Mouse (Mus musculus): Measurements from ENCODE around the gene Prkx. TPM values are rescaled to one million over a fixed set of nuclear protein-coding genes. Genes with fewer than 3 reads are reported as not detected.

Prkx gene
- polyA plus RNA-seq (2014; fragmentation: Nextera tagmentation; extraction: Ambion mirVana): 9.4 and 12.0 TPM in 2 replicates

GRCm38 (mm10) chrX:77796238-77796835 is at the start of gene Prkx:
Gene Prkx, minus strand, starts transcription at chrX:77796278.
- Histone ChIP-seq H3K36me3 (ENCODE audit: control insufficient read depth, insufficient read depth, low read length) (no peaks in the 10 kb centered on the region), H3K4me1 (ENCODE audit: control insufficient read depth, insufficient read depth, low read length) (no peaks in the 10 kb centered on the region), H3K9me3 (replicated peaks; ENCODE audit: control insufficient read depth, low read length) (no peaks in the 10 kb centered on the region), H3K27me3 (ENCODE audit: control insufficient read depth, insufficient read depth, low read length) (no peaks in the 10 kb centered on the region), H3K4me2 (peak within 1 kb of the TSS; percentile 72), H3K27ac (ENCODE audit: low read depth, low read length) (peak within 1 kb of the TSS; percentile 46), H3K9ac (ENCODE audit: low read depth, low read length) (peak within 1 kb of the TSS; percentile 69), H3K4me3 (ENCODE audit: low read depth, low read length) (peak within 1 kb of the TSS; percentile 48)
- peak; percentile 71 for ATAC-seq (replicated peaks; ENCODE audit: insufficient number of reproducible peaks, low FRiP score, low TSS enrichment)
- 23% methylated on average over 18 of the region's 19 CpGs for WGBS (ENCODE audit: insufficient replicate concordance)

- no peak overlapping the region for H3K9ac ChIP-seq (ENCODE audit: low read depth, low read length)
- H3K36me3 ChIP-seq (ENCODE audit: control insufficient read depth, insufficient read depth, low read length): no peaks in the 10 kb centered on the region
- H3K27ac ChIP-seq (ENCODE audit: low read depth, low read length): no peak overlapping the region
- H3K27me3 ChIP-seq (ENCODE audit: control insufficient read depth, insufficient read depth, low read length): no peaks in the 10 kb centered on the region
- H3K4me1 ChIP-seq (ENCODE audit: control insufficient read depth, insufficient read depth, low read length): no peaks in the 10 kb centered on the region
- H3K9me3 ChIP-seq (replicated peaks; ENCODE audit: control insufficient read depth, low read length): no peaks in the 10 kb centered on the region
- H3K4me3 ChIP-seq (ENCODE audit: low read depth, low read length): no peak overlapping the region
- ATAC-seq (replicated peaks; ENCODE audit: insufficient number of reproducible peaks, low FRiP score, low TSS enrichment): no peak
- WGBS (ENCODE audit: insufficient replicate concordance): 47% methylated on average over 6 of the region's 6 CpGs
- H3K4me2 ChIP-seq: no peak overlapping the region
These were observed 16.0 kb upstream of the Prkx start for GRCm38 (mm10) chrX:77812031-77812430.

- Histone ChIP-seq H3K4me2 (peak overlapping the region; percentile 47), H3K4me3 (ENCODE audit: low read depth, low read length) (peak overlapping the region; percentile 36), H3K9me3 (replicated peaks; ENCODE audit: control insufficient read depth, low read length) (no peaks in the 10 kb centered on the region), H3K27ac (ENCODE audit: low read depth, low read length) (peak overlapping the region; percentile 50; the same call in 1 of the 2 replicates), H3K27me3 (ENCODE audit: control insufficient read depth, insufficient read depth, low read length) (no peaks in the 10 kb centered on the region), H3K9ac (ENCODE audit: low read depth, low read length) (peak overlapping the region; percentile 43; the same call in 1 of the 2 replicates), H3K36me3 (ENCODE audit: control insufficient read depth, insufficient read depth, low read length) (no peaks in the 10 kb centered on the region), H3K4me1 (ENCODE audit: control insufficient read depth, insufficient read depth, low read length) (no peaks in the 10 kb centered on the region)
- ATAC-seq (replicated peaks; ENCODE audit: insufficient number of reproducible peaks, low FRiP score, low TSS enrichment): peak; percentile 63
- 22% methylated on average over 17 of the region's 17 CpGs for WGBS (ENCODE audit: insufficient replicate concordance)
These were observed 14.6 kb upstream of the Prkx start for GRCm38 (mm10) chrX:77810608-77811206.

- Histone ChIP-seq H3K27me3 (ENCODE audit: control insufficient read depth, insufficient read depth, low read length) (no peaks in the 10 kb centered on the region), H3K4me3 (ENCODE audit: low read depth, low read length) (no peak overlapping the region), H3K27ac (ENCODE audit: low read depth, low read length) (no peak overlapping the region), H3K4me2 (no peak overlapping the region), H3K4me1 (ENCODE audit: control insufficient read depth, insufficient read depth, low read length) (no peaks in the 10 kb centered on the region), H3K9ac (ENCODE audit: low read depth, low read length) (no peak overlapping the region), H3K36me3 (ENCODE audit: control insufficient read depth, insufficient read depth, low read length) (no peaks in the 10 kb centered on the region), H3K9me3 (replicated peaks; ENCODE audit: control insufficient read depth, low read length) (no peaks in the 10 kb centered on the region)
- ATAC-seq (replicated peaks; ENCODE audit: insufficient number of reproducible peaks, low FRiP score, low TSS enrichment): no peak
- 11% methylated on average over 2 of the region's 2 CpGs for WGBS (ENCODE audit: insufficient replicate concordance)
These were observed 12.5 kb upstream of the Prkx start for GRCm38 (mm10) chrX:77808602-77809001.

DNA sequence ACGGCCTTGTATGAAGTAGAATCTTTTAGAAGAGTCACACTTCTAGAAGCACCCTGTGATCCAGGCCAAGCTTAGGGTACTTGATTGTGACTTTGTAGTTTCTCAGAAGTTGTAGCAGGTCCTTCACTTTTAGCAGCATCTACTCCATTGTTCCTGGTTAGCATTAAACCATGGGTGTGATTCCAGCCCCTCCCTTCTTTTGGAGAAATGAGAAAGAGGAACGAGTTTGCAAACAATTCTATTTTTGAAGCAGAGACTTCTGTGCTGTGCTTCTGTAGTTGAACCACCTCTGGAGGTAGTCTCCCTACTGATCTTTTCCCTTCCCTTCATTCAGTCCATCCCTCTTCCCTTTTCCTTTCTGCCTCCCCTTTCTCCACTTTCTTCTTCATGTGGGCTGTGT is 6.2 kb upstream of the Prkx start:
- H3K27ac ChIP-seq (ENCODE audit: low read depth, low read length): no peak overlapping the region
- no peak overlapping the region for H3K4me3 ChIP-seq (ENCODE audit: low read depth, low read length)
- ATAC-seq (replicated peaks; ENCODE audit: insufficient number of reproducible peaks, low FRiP score, low TSS enrichment): no peak
- no peaks in the 10 kb centered on the region for H3K4me1 ChIP-seq (ENCODE audit: control insufficient read depth, insufficient read depth, low read length)
- H3K4me2 ChIP-seq: no peak overlapping the region
- H3K9ac ChIP-seq (ENCODE audit: low read depth, low read length): no peak overlapping the region
- no peaks in the 10 kb centered on the region for H3K36me3 ChIP-seq (ENCODE audit: control insufficient read depth, insufficient read depth, low read length)
- WGBS (ENCODE audit: insufficient replicate concordance): 59% methylated on average over 2 of the region's 2 CpGs
- H3K9me3 ChIP-seq (replicated peaks; ENCODE audit: control insufficient read depth, low read length): no peaks in the 10 kb centered on the region
- no peaks in the 10 kb centered on the region for H3K27me3 ChIP-seq (ENCODE audit: control insufficient read depth, insufficient read depth, low read length)

GRCm38 (mm10) chrX:77801543-77801942 is 5.5 kb upstream of the Prkx start:
- H3K4me1 ChIP-seq (ENCODE audit: control insufficient read depth, insufficient read depth, low read length): no peaks in the 10 kb centered on the region
- H3K4me2 ChIP-seq: no peak overlapping the region
- H3K27ac ChIP-seq (ENCODE audit: low read depth, low read length): no peak overlapping the region
- H3K9me3 ChIP-seq (replicated peaks; ENCODE audit: control insufficient read depth, low read length): no peaks in the 10 kb centered on the region
- no peak for ATAC-seq (replicated peaks; ENCODE audit: insufficient number of reproducible peaks, low FRiP score, low TSS enrichment)
- no peaks in the 10 kb centered on the region for H3K36me3 ChIP-seq (ENCODE audit: control insufficient read depth, insufficient read depth, low read length)
- H3K4me3 ChIP-seq (ENCODE audit: low read depth, low read length): no peak overlapping the region
- 48% methylated on average over 1 of the region's 1 CpGs for whole genome bisulfite sequencing (ENCODE audit: insufficient replicate concordance)
- H3K9ac ChIP-seq (ENCODE audit: low read depth, low read length): no peak overlapping the region
- no peaks in the 10 kb centered on the region for H3K27me3 ChIP-seq (ENCODE audit: control insufficient read depth, insufficient read depth, low read length)

- H3K4me1 ChIP-seq (ENCODE audit: control insufficient read depth, insufficient read depth, low read length): no peaks in the 10 kb centered on the region
- no peak overlapping the region for H3K4me2 ChIP-seq
- H3K27ac ChIP-seq (ENCODE audit: low read depth, low read length): no peak overlapping the region
- WGBS (ENCODE audit: insufficient replicate concordance): 62% methylated on average over 3 of the region's 3 CpGs
- no peak overlapping the region for H3K9ac ChIP-seq (ENCODE audit: low read depth, low read length)
- no peaks in the 10 kb centered on the region for H3K27me3 ChIP-seq (ENCODE audit: control insufficient read depth, insufficient read depth, low read length)
- no peaks in the 10 kb centered on the region for H3K36me3 ChIP-seq (ENCODE audit: control insufficient read depth, insufficient read depth, low read length)
- H3K4me3 ChIP-seq (ENCODE audit: low read depth, low read length): no peak overlapping the region
- ATAC-seq (replicated peaks; ENCODE audit: insufficient number of reproducible peaks, low FRiP score, low TSS enrichment): no peak
- H3K9me3 ChIP-seq (replicated peaks; ENCODE audit: control insufficient read depth, low read length): no peaks in the 10 kb centered on the region
These were observed 3.5 kb upstream of the Prkx start for GRCm38 (mm10) chrX:77799554-77799953.

DNA sequence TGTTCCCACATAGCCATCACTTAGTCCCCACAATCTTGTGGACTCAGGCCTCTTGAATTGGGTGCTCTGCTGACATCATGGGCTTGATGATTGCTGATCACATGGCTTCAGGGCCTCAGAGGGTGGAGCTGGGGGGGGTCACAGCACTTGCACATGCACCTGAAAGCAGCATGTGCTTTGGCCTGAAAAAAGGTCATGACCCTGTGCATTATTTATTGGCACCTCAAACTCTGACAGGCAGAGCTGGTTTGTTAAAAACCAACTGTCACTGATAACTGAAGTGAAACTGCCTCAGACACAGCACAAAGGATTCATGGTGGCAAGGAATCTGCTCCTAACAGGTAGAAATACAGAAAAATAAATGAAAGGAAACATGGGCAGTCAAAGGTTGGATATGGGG is 1.7 kb upstream of the Prkx start:
- no peak for ATAC-seq (replicated peaks; ENCODE audit: insufficient number of reproducible peaks, low FRiP score, low TSS enrichment)
- Histone ChIP-seq H3K4me3 (ENCODE audit: low read depth, low read length) (no peak overlapping the region), H3K4me1 (ENCODE audit: control insufficient read depth, insufficient read depth, low read length) (no peaks in the 10 kb centered on the region), H3K27me3 (ENCODE audit: control insufficient read depth, insufficient read depth, low read length) (no peaks in the 10 kb centered on the region), H3K27ac (ENCODE audit: low read depth, low read length) (no peak overlapping the region), H3K9me3 (replicated peaks; ENCODE audit: control insufficient read depth, low read length) (no peaks in the 10 kb centered on the region), H3K4me2 (no peak overlapping the region), H3K9ac (ENCODE audit: low read depth, low read length) (no peak overlapping the region), H3K36me3 (ENCODE audit: control insufficient read depth, insufficient read depth, low read length) (no peaks in the 10 kb centered on the region)

DNA sequence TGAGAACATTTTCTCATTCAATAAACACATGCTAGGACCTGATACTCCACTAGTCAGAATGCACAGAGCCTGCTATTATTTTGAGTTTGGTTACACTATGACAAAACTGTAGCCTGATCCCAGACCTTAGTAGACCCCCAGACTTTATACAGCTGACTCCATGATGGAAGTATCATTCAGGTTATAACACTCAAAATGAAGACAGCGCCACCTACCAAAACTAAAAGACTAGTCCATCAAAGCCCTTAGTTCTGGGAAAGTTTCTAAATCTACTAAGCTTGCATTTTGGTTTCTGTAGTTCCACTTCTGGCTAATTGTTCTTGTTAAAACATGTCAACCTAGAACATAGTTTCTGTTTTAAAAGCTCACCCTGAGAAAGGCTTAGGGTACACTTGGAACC is 838 bp upstream of the Prkx start:
- H3K9me3 ChIP-seq (replicated peaks; ENCODE audit: control insufficient read depth, low read length): no peaks in the 10 kb centered on the region
- peak overlapping the region; percentile 69; the same call in 1 of the 2 replicates for H3K4me2 ChIP-seq
- H3K4me3 ChIP-seq (ENCODE audit: low read depth, low read length): no peak overlapping the region
- no peak overlapping the region for H3K9ac ChIP-seq (ENCODE audit: low read depth, low read length)
- no peaks in the 10 kb centered on the region for H3K36me3 ChIP-seq (ENCODE audit: control insufficient read depth, insufficient read depth, low read length)
- no peak for ATAC-seq (replicated peaks; ENCODE audit: insufficient number of reproducible peaks, low FRiP score, low TSS enrichment)
- 70% methylated on average over 1 of the region's 1 CpGs for WGBS (ENCODE audit: insufficient replicate concordance)
- no peak overlapping the region for H3K27ac ChIP-seq (ENCODE audit: low read depth, low read length)
- H3K27me3 ChIP-seq (ENCODE audit: control insufficient read depth, insufficient read depth, low read length): no peaks in the 10 kb centered on the region
- H3K4me1 ChIP-seq (ENCODE audit: control insufficient read depth, insufficient read depth, low read length): no peaks in the 10 kb centered on the region

All from heart, embryonic 11.5 days (tissue).